Mouse (Mus musculus) forebrain, embryonic 13.5 days (tissue): Measurements from ENCODE around the gene B3gat3. TPM values are rescaled to one million over a fixed set of nuclear protein-coding genes. Genes with fewer than 3 reads are reported as not detected.
"Not testable (repeated sequence)": the region's sequence is repeated elsewhere in the genome, so short reads cannot be mapped to it uniquely, and the experiment has no call there.

Experiments
- ATAC-seq: fragments of 200-750 bp; cut with Nextera tagmentation; 2 replicates; pipeline ENCODE4 v1.8.0; 2017
- H3K27ac ChIP-seq: fragments of 300-500 bp; sonication (generic); 2 replicates; pipeline ENCODE4 v1.5.1; 2015; ENCODE audit warnings: inconsistent platforms, mild to moderate bottlenecking, moderate library complexity
- H3K27me3 ChIP-seq: fragments of 300-500 bp; sonication (generic); 2 replicates; pipeline ENCODE4 v1.6.1; 2015; ENCODE audit warnings: mild to moderate bottlenecking, inconsistent platforms
- H3K36me3 ChIP-seq: fragments of 300-500 bp; sonication (generic); 2 replicates; pipeline ENCODE4 v1.6.1; 2015; ENCODE audit warnings: mild to moderate bottlenecking, inconsistent platforms; ENCODE audit not compliant: poor library complexity, severe bottlenecking
- H3K4me1 ChIP-seq: fragments of 300-500 bp; sonication (generic); 2 replicates; pipeline ENCODE4 v1.6.1; 2015; ENCODE audit warnings: inconsistent platforms
- H3K4me2 ChIP-seq: fragments of 300-500 bp; sonication (generic); 2 replicates; pipeline ENCODE4 v1.6.1; 2015; ENCODE audit warnings: inconsistent platforms, mild to moderate bottlenecking, moderate library complexity
- H3K4me3 ChIP-seq: fragments of 300-500 bp; sonication (generic); 2 replicates; pipeline ENCODE4 v1.5.1; 2015; ENCODE audit warnings: mild to moderate bottlenecking, inconsistent platforms
- H3K9ac ChIP-seq: fragments of 300-500 bp; sonication (generic); 2 replicates; pipeline ENCODE4 v1.6.1; 2015; ENCODE audit warnings: mild to moderate bottlenecking, inconsistent platforms
- H3K9me3 ChIP-seq: fragments of 300-500 bp; sonication (generic); replicated peaks from 2 replicates; pipeline ENCODE4 v1.6.1; 2016; ENCODE audit warnings: inconsistent platforms
- WGBS: fragments of 180-500 bp; shearing (Covaris S2); methylation state at CpG from one replicate; pipeline ENCODE4 v1.1.7; 2015; 5-methylcytosine and 5-hydroxymethylcytosine counted together
- polyA plus RNA-seq: library from polyadenylated mRNA; unstranded; fragments of >200 nt; fragmentation: Nextera tagmentation; extraction: Ambion mirVana; gene quantifications from 2 replicates; pipeline ENCODE4 v1.2.1, GENCODE M21; 2015

B3gat3 gene
- polyA plus RNA-seq, 1 experiment from 2014 or later = 66.4 TPM

DNA sequence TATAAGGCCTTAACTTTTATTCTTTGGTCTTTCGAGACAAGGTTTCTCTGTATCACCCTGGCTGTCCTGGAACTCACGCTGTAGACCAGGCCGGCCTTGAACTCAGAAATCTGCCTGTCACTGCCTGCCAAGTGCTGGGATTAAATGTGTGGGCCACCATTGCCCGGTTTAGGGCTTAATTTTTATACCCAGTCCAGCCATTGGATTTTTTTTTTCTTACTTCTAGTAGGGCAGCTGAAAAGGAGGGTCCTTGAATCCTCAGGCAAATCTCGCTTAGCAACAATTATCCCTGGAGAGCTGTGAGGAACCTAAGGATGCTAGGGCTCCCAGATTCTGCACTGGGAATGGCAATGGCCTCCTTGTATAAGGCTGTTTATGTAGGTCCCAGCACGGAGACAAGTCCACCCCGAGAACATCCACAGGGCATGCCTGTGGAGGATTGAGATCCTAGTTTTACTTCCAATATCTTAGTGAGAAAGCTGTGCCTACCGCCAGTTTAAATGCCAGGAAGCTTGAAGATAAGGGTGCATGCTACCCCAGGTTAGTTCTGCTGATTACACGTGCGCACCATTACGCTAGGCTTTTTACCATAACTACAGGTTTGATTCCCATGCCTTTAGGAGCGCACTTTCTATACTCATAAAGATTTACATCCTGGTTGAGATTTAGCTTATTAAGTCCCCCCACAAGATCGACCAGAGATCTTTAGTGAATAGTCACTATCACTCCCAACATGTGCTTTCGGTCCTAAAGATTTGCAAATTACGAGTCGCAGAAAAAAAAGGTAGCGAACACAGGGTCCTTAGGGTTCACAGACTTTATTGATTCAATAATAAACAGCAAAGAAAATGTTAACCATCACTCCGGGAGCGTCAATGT lies 32.4 kb upstream of the B3gat3 start:
- WGBS = 13% methylated on average over 19 of the region's 19 CpGs
- no peaks in the 10 kb centered on the region for H3K27me3 ChIP-seq
- peak overlapping the region; percentile 80 for H3K4me2 ChIP-seq
- peaks cover 14% of the 10 kb centered on the region for H3K36me3 ChIP-seq
- no peaks in the 10 kb centered on the region for H3K9me3 ChIP-seq
- H3K9ac ChIP-seq = peak overlapping the region; percentile 83
- no peak for ATAC-seq
- peaks cover 21% of the 10 kb centered on the region for H3K4me1 ChIP-seq
- peak overlapping the region; percentile 65 for H3K4me3 ChIP-seq
- H3K27ac ChIP-seq = peak overlapping the region; percentile 58; the same call in 1 of the 2 replicates

DNA sequence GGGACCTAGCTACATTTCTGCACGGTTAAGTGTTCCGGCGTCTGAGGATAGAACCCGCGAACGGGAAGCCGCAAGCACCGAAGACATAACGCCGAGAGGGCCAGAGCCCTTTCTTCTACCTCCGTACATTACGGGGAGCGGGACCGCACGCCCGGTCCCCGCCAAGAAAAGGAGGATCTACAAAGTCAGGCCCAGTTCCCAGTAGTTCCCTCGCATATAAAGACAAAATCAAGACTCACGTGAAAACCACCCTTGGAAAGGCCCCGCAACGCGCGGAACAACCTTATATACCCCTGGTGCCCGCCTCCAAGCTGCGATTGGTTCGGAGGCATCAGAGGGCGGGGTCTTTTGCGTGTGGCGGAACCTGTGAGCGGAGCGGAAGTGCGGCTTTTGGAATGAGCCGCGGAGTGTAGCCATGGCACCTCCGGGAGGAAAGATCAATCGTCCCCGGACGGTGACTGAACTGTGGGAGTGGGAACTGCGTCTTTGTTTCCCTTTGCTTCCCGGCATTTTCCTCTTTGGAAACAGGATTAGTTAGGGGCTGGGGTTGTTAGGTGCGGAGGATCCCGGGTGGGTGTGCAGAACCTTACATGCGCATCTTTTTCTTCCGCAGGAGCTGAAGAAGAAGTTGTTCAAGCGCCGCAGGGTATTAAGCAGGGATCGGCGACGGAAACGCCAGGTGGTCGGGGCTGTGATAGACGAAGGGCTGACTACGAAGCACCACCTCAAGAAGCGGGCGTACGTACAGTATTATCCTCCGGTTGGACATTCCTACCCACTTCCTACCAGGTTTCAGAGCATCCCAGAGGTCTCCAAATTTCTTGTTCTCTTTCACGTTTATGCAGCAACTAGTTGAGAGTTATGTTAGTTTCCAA lies 31.4 kb upstream of the B3gat3 start, which contains the start of the genes 1810009A15Rik and Gm49416:
1810009A15Rik (plus strand) TSS at position 343 of the 875 bp plus-strand sequence.
Gm49416 (plus strand) TSS at position 416 of the 875 bp plus-strand sequence.
- Histone ChIP-seq H3K27ac (peak within 1 kb of the TSS; percentile 87), H3K9me3 (no peaks in the 10 kb centered on the region), H3K4me1 (peaks cover 27% of the 10 kb centered on the region), H3K36me3 (peaks cover 14% of the 10 kb centered on the region), H3K4me2 (peak within 1 kb of the TSS; percentile 80), H3K4me3 (peak within 1 kb of the TSS; percentile 65), H3K27me3 (no peaks in the 10 kb centered on the region), H3K9ac (peak within 1 kb of the TSS; percentile 83)
- ATAC-seq = peak; percentile 97
- WGBS = under 1% methylated on average over 58 of the region's 58 CpGs

DNA sequence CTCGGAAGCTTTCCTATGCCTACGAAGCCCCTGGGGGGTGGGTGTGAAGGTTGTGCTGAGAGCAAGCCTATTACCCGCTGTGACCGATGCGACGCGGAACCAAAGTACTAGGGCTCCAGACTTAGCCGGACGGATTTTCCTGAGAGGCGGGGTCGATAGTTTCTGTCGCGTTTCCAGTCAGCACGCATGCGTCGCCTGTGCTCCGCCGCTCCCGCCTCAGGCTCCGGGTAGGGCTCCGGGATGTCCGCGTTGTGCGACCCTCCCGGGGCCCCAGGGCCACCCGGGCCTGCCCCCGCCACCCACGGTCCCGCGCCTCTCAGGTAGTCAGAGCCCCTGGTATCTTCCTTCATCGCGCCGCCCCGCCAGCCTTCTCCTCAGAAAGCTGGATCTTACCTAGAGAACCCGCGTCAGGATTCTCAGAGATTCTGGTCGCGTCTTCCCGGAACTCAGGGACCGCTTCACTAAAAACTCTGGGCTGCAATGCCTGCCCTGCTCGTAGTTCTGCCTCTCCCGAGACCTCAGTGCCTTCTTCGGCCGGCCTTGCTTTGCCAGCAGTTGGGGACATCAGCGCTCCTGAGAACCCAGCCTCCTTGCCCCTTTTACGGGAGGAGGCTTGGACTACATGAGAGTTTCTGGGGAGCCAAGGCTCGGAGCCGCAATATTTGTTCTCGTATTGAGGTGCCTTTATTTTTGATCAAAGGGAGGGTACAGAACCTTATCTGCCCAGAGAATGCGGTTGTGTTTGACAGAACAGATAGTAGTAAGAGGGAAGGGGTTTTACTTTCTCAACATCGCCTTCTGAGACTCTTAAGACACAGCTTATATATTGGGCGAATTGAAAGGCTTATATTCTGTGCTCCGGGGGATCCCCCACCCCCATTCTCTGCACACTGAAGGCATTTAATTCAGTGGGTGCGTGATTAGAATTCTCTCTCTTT lies 27.1 kb upstream of the B3gat3 start, which contains the start of gene Ints5:
Ints5 (plus strand) TSS at position 177 of the 938 bp plus-strand sequence.
- H3K9ac ChIP-seq = peak within 1 kb of the TSS; percentile 96
- H3K9me3 ChIP-seq = no peaks in the 10 kb centered on the region
- peaks cover 40% of the 10 kb centered on the region for H3K36me3 ChIP-seq
- peak; percentile 72 for ATAC-seq
- H3K4me1 ChIP-seq = peaks cover 31% of the 10 kb centered on the region
- H3K4me3 ChIP-seq = peak within 1 kb of the TSS; percentile 93
- H3K27ac ChIP-seq = peak within 1 kb of the TSS; percentile 78
- H3K27me3 ChIP-seq = no peaks in the 10 kb centered on the region
- 4% methylated on average over 49 of the region's 54 CpGs for WGBS
- peak within 1 kb of the TSS; percentile 87 for H3K4me2 ChIP-seq

DNA sequence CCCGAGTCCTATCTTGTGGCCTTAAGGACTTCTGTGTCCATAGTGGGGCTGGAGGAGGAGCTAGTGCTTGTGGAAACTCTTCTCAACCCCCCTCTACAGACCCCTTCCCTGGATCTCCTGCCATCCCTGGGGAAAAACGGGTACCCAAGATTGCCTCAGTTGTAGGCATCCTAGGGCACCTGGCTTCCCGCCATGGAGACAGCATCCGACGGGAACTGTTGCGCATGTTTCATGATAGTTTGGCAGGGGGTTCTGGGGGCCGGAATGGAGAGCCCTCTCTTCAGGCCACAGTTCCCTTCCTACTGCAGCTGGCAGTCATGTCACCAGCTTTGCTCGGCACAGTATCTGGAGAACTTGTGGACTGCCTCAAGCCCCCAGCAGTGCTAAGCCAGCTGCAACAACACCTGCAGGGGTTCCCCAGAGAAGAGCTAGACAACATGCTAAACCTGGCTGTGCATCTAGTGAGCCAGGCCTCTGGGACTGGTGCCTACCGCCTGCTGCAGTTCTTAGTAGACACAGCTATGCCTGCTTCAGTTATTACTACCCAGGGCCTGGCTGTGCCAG lies 24.7 kb upstream of the B3gat3 start:
- no peak for ATAC-seq

DNA sequence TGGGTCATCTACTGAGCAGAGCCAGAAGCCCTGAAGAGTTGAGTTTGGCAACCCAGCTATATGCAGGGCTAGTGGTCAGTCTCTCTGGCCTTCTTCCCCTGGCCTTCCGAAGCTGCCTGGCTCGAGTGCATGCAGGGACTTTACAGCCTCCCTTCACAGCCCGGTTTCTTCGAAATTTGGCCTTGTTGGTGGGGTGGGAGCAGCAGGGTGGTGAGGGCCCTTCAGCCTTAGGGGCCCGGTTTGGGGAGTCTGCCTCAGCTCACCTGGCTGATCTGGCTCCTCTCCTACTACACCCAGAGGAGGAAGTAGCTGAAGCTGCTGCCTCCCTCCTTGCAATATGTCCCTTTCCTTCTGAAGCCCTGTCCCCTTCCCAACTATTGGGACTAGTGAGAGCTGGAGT lies 23.9 kb upstream of the B3gat3 start:
- WGBS = 90% methylated on average over 5 of the region's 5 CpGs
- H3K4me1 ChIP-seq = peaks cover 32% of the 10 kb centered on the region
- not testable (repeated sequence) for ATAC-seq

More for the DNA sequence above, 24.7 kb upstream of the B3gat3 start:
- H3K36me3 ChIP-seq = peaks cover 36% of the 10 kb centered on the region
- 92% methylated on average over 9 of the region's 9 CpGs for WGBS
- H3K4me3 ChIP-seq = 0 out of 2 replicates have a peak overlapping the region, but pooled peaks have one; percentile 2
- peaks cover 32% of the 10 kb centered on the region for H3K4me1 ChIP-seq
- H3K27ac ChIP-seq = no peak overlapping the region
- no peak overlapping the region for H3K9ac ChIP-seq
- no peak overlapping the region for H3K4me2 ChIP-seq
- no peaks in the 10 kb centered on the region for H3K9me3 ChIP-seq
- H3K27me3 ChIP-seq = no peaks in the 10 kb centered on the region

DNA sequence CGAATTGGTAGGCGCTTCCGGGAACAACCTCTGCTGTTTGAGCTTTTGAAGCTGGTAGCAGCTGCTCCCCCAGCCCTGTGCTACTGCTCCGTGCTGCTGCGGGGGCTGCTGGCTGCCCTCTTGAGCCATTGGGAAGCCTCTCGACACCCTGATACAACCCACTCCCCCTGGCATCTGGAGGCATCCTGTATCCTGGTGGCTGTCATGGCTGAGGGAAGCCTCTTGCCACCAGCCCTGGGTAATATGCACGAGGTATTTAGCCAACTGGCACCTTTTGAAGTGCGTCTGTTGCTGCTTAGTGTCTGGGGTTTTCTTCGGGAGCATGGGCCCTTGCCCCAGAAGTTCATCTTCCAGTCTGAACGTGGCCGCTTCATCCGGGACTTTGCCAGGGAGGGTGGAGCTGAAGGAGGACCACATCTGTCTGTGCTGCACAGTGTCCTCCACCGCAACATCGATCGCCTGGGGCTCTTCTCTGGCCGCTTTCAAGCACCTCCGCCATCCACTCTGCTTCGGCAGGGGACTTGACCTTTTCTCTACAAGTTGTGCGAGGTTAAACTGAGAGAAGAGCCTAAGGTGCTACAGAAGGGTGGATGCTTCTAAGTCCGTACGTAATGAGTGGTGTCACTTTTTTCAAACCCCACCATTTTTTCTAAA lies 22.8 kb upstream of the B3gat3 start:
- H3K9ac ChIP-seq = peak overlapping the region; percentile 96
- peak overlapping the region; percentile 91 for H3K4me2 ChIP-seq
- H3K36me3 ChIP-seq = peaks cover 31% of the 10 kb centered on the region
- peak; percentile 60 for ATAC-seq
- WGBS = 25% methylated on average over 21 of the region's 21 CpGs
- H3K4me3 ChIP-seq = peak overlapping the region; percentile 97
- peaks cover 32% of the 10 kb centered on the region for H3K4me1 ChIP-seq
- H3K9me3 ChIP-seq, H3K27me3 ChIP-seq: not testable (repeated sequence)
- peak overlapping the region; percentile 85 for H3K27ac ChIP-seq

More for the DNA sequence above, 23.9 kb upstream of the B3gat3 start:
- H3K27me3 ChIP-seq, H3K9me3 ChIP-seq, H3K4me2 ChIP-seq, H3K9ac ChIP-seq, H3K27ac ChIP-seq, H3K4me3 ChIP-seq: not testable (repeated sequence)
- peaks cover 29% of the 10 kb centered on the region for H3K36me3 ChIP-seq

DNA sequence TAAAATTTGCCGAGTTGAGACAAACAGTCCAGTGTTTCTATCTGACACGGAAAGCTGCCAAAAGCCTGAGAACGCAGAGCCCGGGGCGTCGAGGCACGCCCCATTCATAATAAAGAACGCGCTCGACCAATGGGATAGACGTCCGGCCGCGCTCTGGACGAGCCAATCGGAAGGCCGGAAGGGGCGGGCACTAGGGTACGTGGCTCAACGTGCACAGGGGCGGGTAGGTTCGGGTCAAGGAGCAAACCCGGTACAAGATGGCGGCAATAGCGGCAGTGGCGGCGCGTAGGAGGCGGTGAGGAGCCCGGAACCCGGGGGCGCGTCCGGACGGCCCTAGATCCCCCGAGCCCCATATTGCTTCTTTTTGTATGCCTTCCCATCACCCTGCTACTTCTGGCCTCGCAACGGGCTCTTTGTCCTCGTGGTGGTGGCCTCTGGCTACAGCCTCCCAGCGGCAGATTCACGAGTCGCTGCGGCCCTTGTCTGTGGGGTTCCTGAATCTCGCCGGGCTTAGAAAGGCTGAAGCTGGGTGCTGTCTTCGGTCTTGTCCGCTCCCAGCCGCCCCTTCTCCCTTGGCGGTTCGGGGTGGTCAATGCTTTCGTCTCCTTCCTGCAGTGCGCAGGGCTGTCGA lies 22.2 kb upstream of the B3gat3 start, which contains the start of gene Ganab:
Ganab (plus strand) TSS at position 207 of the 631 bp plus-strand sequence.
- peak within 1 kb of the TSS; percentile 91 for H3K4me2 ChIP-seq
- peak within 1 kb of the TSS; percentile 96 for H3K9ac ChIP-seq
- H3K9me3 ChIP-seq = no peaks in the 10 kb centered on the region
- no peaks in the 10 kb centered on the region for H3K27me3 ChIP-seq
- peak within 1 kb of the TSS; percentile 97 for H3K4me3 ChIP-seq
- H3K27ac ChIP-seq = peak within 1 kb of the TSS; percentile 85
- under 1% methylated on average over 53 of the region's 53 CpGs for WGBS
- peaks cover 32% of the 10 kb centered on the region for H3K4me1 ChIP-seq
- ATAC-seq = peak; percentile 99
- peaks cover 36% of the 10 kb centered on the region for H3K36me3 ChIP-seq

DNA sequence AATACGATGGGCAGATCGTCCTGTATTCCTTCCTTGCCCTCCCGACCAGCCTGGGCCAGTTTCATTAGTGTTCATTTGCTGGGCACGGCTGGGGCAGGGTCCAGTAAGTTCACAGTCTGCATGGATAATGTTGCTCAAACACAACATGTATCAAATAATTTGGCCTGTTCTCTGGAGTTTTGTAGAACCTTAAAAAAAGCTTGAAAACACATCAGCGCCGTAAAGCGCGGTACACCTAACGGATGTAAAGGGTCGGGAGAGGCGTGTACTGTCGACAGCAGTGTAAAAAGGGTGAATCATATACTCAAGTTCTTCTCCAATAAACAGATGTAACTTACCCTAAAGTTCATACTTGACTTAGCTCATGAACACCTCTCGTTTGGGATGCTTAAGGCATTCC lies 21.6 kb upstream of the B3gat3 start:
- 16% methylated on average over 13 of the region's 13 CpGs for WGBS
- Histone ChIP-seq H3K4me1 (peaks cover 28% of the 10 kb centered on the region), H3K27ac (peak overlapping the region; percentile 77), H3K4me2 (peak overlapping the region; percentile 91), H3K36me3 (peaks cover 42% of the 10 kb centered on the region), H3K4me3 (peak overlapping the region; percentile 97), H3K27me3 (no peaks in the 10 kb centered on the region), H3K9me3 (no peaks in the 10 kb centered on the region), H3K9ac (peak overlapping the region; percentile 96)
- ATAC-seq = no peak

DNA sequence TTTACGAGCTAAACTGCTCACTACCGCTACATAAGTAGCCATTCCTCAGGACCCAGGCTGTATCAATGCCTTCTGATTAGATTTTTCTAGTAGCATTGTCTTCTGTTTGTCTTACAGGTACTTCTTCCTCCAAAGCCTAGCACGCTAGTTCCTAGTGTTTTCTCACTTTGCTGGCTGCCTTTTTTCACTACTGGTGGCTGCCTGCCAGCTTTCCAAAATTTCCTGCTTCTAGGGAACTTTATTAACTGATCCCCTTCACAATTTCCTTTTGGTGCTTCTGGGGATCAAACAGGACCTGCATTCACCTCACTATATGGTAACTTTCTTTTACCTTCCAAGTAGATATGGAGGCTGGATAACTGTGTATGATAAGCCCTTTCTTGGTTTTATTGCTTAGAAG lies 21.1 kb upstream of the B3gat3 start:
- Histone ChIP-seq H3K9me3 (no peaks in the 10 kb centered on the region), H3K4me2 (peak overlapping the region; percentile 91), H3K27me3 (no peaks in the 10 kb centered on the region), H3K27ac (no peak overlapping the region), H3K4me3 (peak overlapping the region; percentile 97), H3K36me3 (peaks cover 46% of the 10 kb centered on the region), H3K9ac (peak overlapping the region; percentile 96), H3K4me1 (peaks cover 23% of the 10 kb centered on the region)
- no peak for ATAC-seq
- 61% methylated on average over 3 of the region's 3 CpGs for WGBS

DNA sequence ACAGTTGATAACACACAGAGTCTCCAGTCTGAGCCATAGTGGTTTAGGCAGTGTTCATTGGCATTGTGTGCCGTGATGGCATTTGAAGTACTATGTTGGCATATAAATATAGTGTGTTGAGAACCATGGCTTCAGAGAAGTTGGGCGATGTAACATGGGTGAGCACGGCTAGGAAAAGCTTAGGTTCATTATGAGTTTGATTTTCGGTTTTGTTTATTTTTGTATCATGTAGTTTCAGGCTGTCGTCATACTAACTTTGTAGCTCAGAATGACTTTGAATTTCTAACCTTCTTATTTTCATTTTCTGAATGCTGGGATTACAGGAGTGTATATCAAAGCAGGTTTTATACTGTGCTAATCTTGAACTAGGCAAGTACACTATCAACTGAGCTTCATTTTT lies 16.8 kb upstream of the B3gat3 start:
- Histone ChIP-seq H3K4me3 (no peak overlapping the region), H3K27ac (no peak overlapping the region), H3K27me3 (no peaks in the 10 kb centered on the region), H3K9ac (no peak overlapping the region), H3K4me1 (peaks cover 12% of the 10 kb centered on the region), H3K9me3 (no peaks in the 10 kb centered on the region), H3K4me2 (no peak overlapping the region), H3K36me3 (peaks cover 61% of the 10 kb centered on the region)
- ATAC-seq = no peak
- WGBS = 96% methylated on average over 5 of the region's 5 CpGs
